8 mouse cellular contexts compared by ENCODE assay signal in the genomic region with DNA sequence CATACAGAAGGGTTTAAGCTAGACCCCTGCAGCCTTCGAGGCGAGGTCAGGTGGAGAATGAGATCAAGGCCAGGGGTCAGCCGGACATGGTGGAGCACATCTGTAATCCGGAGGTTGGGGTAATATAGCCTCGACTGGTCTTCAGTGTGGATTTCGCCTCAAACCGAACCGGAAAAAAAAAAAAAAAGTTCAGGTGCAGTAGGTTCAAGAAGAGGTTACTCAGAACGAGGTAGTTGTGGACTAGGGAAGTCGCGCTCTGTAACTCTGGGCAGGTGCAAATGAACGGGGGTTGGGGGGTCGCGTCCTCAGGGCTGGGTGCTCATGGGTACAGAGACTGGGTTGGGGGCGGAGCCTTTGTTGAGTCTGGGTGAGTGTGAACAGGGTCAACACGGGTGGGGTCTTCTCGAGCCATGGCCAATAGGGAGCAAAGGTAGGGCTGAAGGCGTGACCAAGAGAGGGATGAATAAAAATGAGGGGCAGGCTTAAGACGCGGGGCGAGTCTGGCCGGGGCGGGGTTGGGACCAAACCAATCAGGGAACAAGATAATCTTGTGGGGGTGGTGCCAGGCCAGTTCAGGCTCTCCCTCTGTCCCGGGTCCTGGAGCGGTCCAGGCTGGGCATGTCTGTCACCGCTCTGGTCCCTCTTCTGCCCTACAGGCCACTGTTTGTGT. TPM values are rescaled to one million over a fixed set of nuclear protein-coding genes. Genes with fewer than 3 reads are reported as not detected.
A peak's percentile ranks its signal among the peaks of the same experiment; 100 is the strongest.
DNase-seq lines count a peak whose midpoint lies in the region; ATAC-seq and TF ChIP-seq lines count a peak whose summit lies in the region.

No protein-coding gene starts in this region.

- no peaks in the 10 kb centered on the region for H3K9me3 ChIP-seq in E14TG2a.4 (ENCODE audit: low read length)
- H3K9me3 ChIP-seq in embryonic facial prominence, embryonic 13.5 days: no peaks in the 10 kb centered on the region
- no peaks in the 10 kb centered on the region for H3K9me3 ChIP-seq in heart, embryonic 11.5 days (replicated peaks; ENCODE audit: control insufficient read depth, low read length)
- H3K9me3 ChIP-seq in liver, embryonic 13.5 days (replicated peaks): no peaks in the 10 kb centered on the region

- DNase-seq in adrenal gland, postnatal 25 days: peak; percentile 82
- peak; percentile 90 for DNase-seq in kidney, adult 9 months
- DNase-seq in liver, embryonic 13.5 days: peak; percentile 62
- peak; percentile 77 for DNase-seq in neural tube, embryonic 10.5 days (ENCODE audit: extremely low spot score, low spot score)
- DNase-seq in thymus, postnatal 4 days: peak; percentile 30

- no peak overlapping the region for H3K9ac ChIP-seq in embryonic facial prominence, embryonic 13.5 days
- H3K9ac ChIP-seq in heart, embryonic 11.5 days (ENCODE audit: low read depth, low read length): no peak overlapping the region
- no peak overlapping the region for H3K9ac ChIP-seq in liver, embryonic 13.5 days

- H3K27ac ChIP-seq in embryonic facial prominence, embryonic 13.5 days: no peak overlapping the region
- no peak overlapping the region for H3K27ac ChIP-seq in heart, embryonic 11.5 days (ENCODE audit: low read depth, low read length)
- H3K27ac ChIP-seq in liver, embryonic 13.5 days: no peak overlapping the region

- no peak for TF ChIP-seq CTCF in E14TG2a.4 (conservative IDR thresholded peaks at IDR 0.05; ENCODE audit: low read length)

- 2% methylated on average over 26 of the region's 26 CpGs for whole genome bisulfite sequencing in embryonic facial prominence, embryonic 13.5 days
- WGBS in heart, embryonic 11.5 days (ENCODE audit: insufficient replicate concordance): 3% methylated on average over 26 of the region's 26 CpGs
- WGBS in liver, embryonic 13.5 days (ENCODE audit: insufficient replicate concordance): 2% methylated on average over 26 of the region's 26 CpGs

- H3K36me3 ChIP-seq in E14TG2a.4 (ENCODE audit: insufficient read depth, low read length): no peaks in the 10 kb centered on the region
- H3K36me3 ChIP-seq in embryonic facial prominence, embryonic 13.5 days: no peaks in the 10 kb centered on the region
- no peaks in the 10 kb centered on the region for H3K36me3 ChIP-seq in heart, embryonic 11.5 days (ENCODE audit: control insufficient read depth, insufficient read depth, low read length)
- no peaks in the 10 kb centered on the region for H3K36me3 ChIP-seq in liver, embryonic 13.5 days

- H3K4me3 ChIP-seq in E14TG2a.4 (replicated peaks; ENCODE audit: low read length): peak overlapping the region; percentile 80
- peak overlapping the region; percentile 35 for H3K4me3 ChIP-seq in embryonic facial prominence, embryonic 13.5 days
- H3K4me3 ChIP-seq in heart, embryonic 11.5 days (ENCODE audit: low read depth, low read length): peak overlapping the region; percentile 27
- peak overlapping the region; percentile 35 for H3K4me3 ChIP-seq in liver, embryonic 13.5 days (replicated peaks)

- H3K27me3 ChIP-seq in E14TG2a.4 (ENCODE audit: insufficient read depth, low read length): peaks cover 45% of the 10 kb centered on the region
- H3K27me3 ChIP-seq in embryonic facial prominence, embryonic 13.5 days: peaks cover 39% of the 10 kb centered on the region
- H3K27me3 ChIP-seq in heart, embryonic 11.5 days (ENCODE audit: control insufficient read depth, insufficient read depth, low read length): peaks cover 19% of the 10 kb centered on the region
- H3K27me3 ChIP-seq in liver, embryonic 13.5 days: peaks cover 28% of the 10 kb centered on the region

- H3K4me2 ChIP-seq in embryonic facial prominence, embryonic 13.5 days: peak overlapping the region; percentile 62
- H3K4me2 ChIP-seq in heart, embryonic 11.5 days: peak overlapping the region; percentile 68
- H3K4me2 ChIP-seq in liver, embryonic 13.5 days: peak overlapping the region; percentile 62

- peak; percentile 71 for ATAC-seq in embryonic facial prominence, embryonic 13.5 days (ENCODE audit: insufficient number of reproducible peaks, insufficient read depth, low FRiP score, low TSS enrichment, low read depth)
- peak; percentile 83 for ATAC-seq in heart, embryonic 11.5 days (replicated peaks; ENCODE audit: insufficient number of reproducible peaks, low FRiP score, low TSS enrichment)
- peak; percentile 89 for ATAC-seq in liver, embryonic 13.5 days (ENCODE audit: low read depth)

- H3K4me1 ChIP-seq in E14TG2a.4 (replicated peaks; ENCODE audit: low read depth, low read length): peaks cover 18% of the 10 kb centered on the region
- H3K4me1 ChIP-seq in embryonic facial prominence, embryonic 13.5 days: peaks cover 6% of the 10 kb centered on the region; the same call in 1 of the 2 replicates
- peaks cover 4% of the 10 kb centered on the region; the same call in 1 of the 2 replicates for H3K4me1 ChIP-seq in heart, embryonic 11.5 days (ENCODE audit: control insufficient read depth, insufficient read depth, low read length)
- H3K4me1 ChIP-seq in liver, embryonic 13.5 days (replicated peaks): peaks cover 17% of the 10 kb centered on the region

RNA-seq across cellular contexts. Expression of gene Sec14l5, which starts 0.4 kb away (rescaled TPM):
- 0.15 TPM in 1 of 2 replicates, not detected in the other for total RNA-seq in adrenal gland, postnatal 25 days (2021)
- polyA plus RNA-seq in embryonic facial prominence, embryonic 13.5 days (2015; fragmentation: Nextera tagmentation; extraction: Ambion mirVana): 0.06 and 0.14 TPM in 2 replicates
- 0.11 TPM in 1 of 2 replicates, not detected in the other for polyA plus RNA-seq in heart, embryonic 11.5 days (2014; fragmentation: Nextera tagmentation; extraction: Ambion mirVana)
- polyA plus RNA-seq in liver, embryonic 13.5 days (2015; fragmentation: Nextera tagmentation; extraction: Ambion mirVana): 0.02 TPM in 1 of 2 replicates, not detected in the other

RNA-seq across cellular contexts. Expression of gene Ppl, which starts 14.3 kb away (rescaled TPM):
- 1.5 and 2.2 TPM in 2 replicates for total RNA-seq in adrenal gland, postnatal 25 days (2021)
- polyA plus RNA-seq in embryonic facial prominence, embryonic 13.5 days (2015; fragmentation: Nextera tagmentation; extraction: Ambion mirVana): 7.9 and 8.4 TPM in 2 replicates
- 1.3 and 1.6 TPM in 2 replicates for polyA plus RNA-seq in heart, embryonic 11.5 days (2014; fragmentation: Nextera tagmentation; extraction: Ambion mirVana)
- polyA plus RNA-seq in liver, embryonic 13.5 days (2015; fragmentation: Nextera tagmentation; extraction: Ambion mirVana): 0.14 and 0.24 TPM in 2 replicates

RNA-seq across cellular contexts. Expression of gene Nagpa, which starts 57.3 kb away (rescaled TPM):
- total RNA-seq in adrenal gland, postnatal 25 days (2021): 30.8 and 31.5 TPM in 2 replicates
- 16.7 and 17.9 TPM in 2 replicates for polyA plus RNA-seq in embryonic facial prominence, embryonic 13.5 days (2015; fragmentation: Nextera tagmentation; extraction: Ambion mirVana)
- polyA plus RNA-seq in heart, embryonic 11.5 days (2014; fragmentation: Nextera tagmentation; extraction: Ambion mirVana): 11.3 and 13.0 TPM in 2 replicates
- polyA plus RNA-seq in liver, embryonic 13.5 days (2015; fragmentation: Nextera tagmentation; extraction: Ambion mirVana): 17.9 and 18.0 TPM in 2 replicates

Comparison
In these comparisons a context has a peak if more than half of its experiments do, and no peak if none do; other contexts are left out.
1. H3K4me3 ChIP-seq: peak in every context shown above with its lines; median percentile 80 in E14TG2a.4; 35 in embryonic facial prominence, embryonic 13.5 days; 35 in liver, embryonic 13.5 days; 27 in heart, embryonic 11.5 days.
2. DNase-seq: peak in every context shown above with its lines; median percentile 90 in kidney, adult 9 months; 82 in adrenal gland, postnatal 25 days; 77 in neural tube, embryonic 10.5 days; 62 in liver, embryonic 13.5 days; 30 in thymus, postnatal 4 days.